Mouse (Mus musculus): Measurements from ENCODE around the gene Otogl. TPM values are rescaled to one million over a fixed set of nuclear protein-coding genes. Genes with fewer than 3 reads are reported as not detected.

Otogl gene
- polyA plus RNA-seq, 1 experiment from 2014 or later = 0.24 TPM

GRCm38 (mm10) chr10:107737743-107738142 is 174.2 kb downstream of the Otogl start:
- WGBS = 75% methylated on average over 6 of the region's 6 CpGs
- no peak overlapping the region for H3K9ac ChIP-seq (replicated peaks)
- H3K36me3 ChIP-seq = no peaks in the 10 kb centered on the region
- 0 out of 2 replicates have a peak, but pooled peaks cover 12% of the 10 kb centered on the region for H3K4me1 ChIP-seq (replicated peaks)
- no peaks in the 10 kb centered on the region for H3K9me3 ChIP-seq
- ATAC-seq (ENCODE audit: insufficient number of reproducible peaks, insufficient read depth, low FRiP score, low TSS enrichment, low read depth) = no peak
- H3K4me2 ChIP-seq = no peak overlapping the region
- H3K4me3 ChIP-seq (replicated peaks) = no peak overlapping the region
- H3K27ac ChIP-seq = no peak overlapping the region
- H3K27me3 ChIP-seq = no peaks in the 10 kb centered on the region

- Histone ChIP-seq H3K27me3 (no peaks in the 10 kb centered on the region), H3K27ac (no peak overlapping the region), H3K9ac (replicated peaks) (no peak overlapping the region), H3K4me3 (replicated peaks) (no peak overlapping the region), H3K36me3 (no peaks in the 10 kb centered on the region), H3K4me1 (replicated peaks) (0 out of 2 replicates have a peak, but pooled peaks cover 10% of the 10 kb centered on the region), H3K9me3 (no peaks in the 10 kb centered on the region), H3K4me2 (no peak overlapping the region)
- 65% methylated on average over 7 of the region's 7 CpGs for WGBS
- no peak for ATAC-seq (ENCODE audit: insufficient number of reproducible peaks, insufficient read depth, low FRiP score, low TSS enrichment, low read depth)
These were observed 176.5 kb downstream of the Otogl start for GRCm38 (mm10) chr10:107735448-107735847.

GRCm38 (mm10) chr10:107734327-107734726 is 177.6 kb downstream of the Otogl start:
- Histone ChIP-seq H3K9me3 (no peaks in the 10 kb centered on the region), H3K4me1 (replicated peaks) (0 out of 2 replicates have a peak, but pooled peaks cover 3% of the 10 kb centered on the region), H3K4me3 (replicated peaks) (no peak overlapping the region), H3K36me3 (no peaks in the 10 kb centered on the region), H3K27me3 (no peaks in the 10 kb centered on the region), H3K9ac (replicated peaks) (no peak overlapping the region), H3K27ac (no peak overlapping the region), H3K4me2 (no peak overlapping the region)
- ATAC-seq (ENCODE audit: insufficient number of reproducible peaks, insufficient read depth, low FRiP score, low TSS enrichment, low read depth) = no peak

GRCm38 (mm10) chr10:107725631-107726030 is 186.3 kb downstream of the Otogl start:
- H3K27ac ChIP-seq = no peak overlapping the region
- H3K36me3 ChIP-seq = no peaks in the 10 kb centered on the region
- H3K27me3 ChIP-seq = no peaks in the 10 kb centered on the region
- WGBS = 66% methylated on average over 7 of the region's 7 CpGs
- H3K4me2 ChIP-seq = no peak overlapping the region
- no peaks in the 10 kb centered on the region for H3K9me3 ChIP-seq
- H3K4me3 ChIP-seq (replicated peaks) = no peak overlapping the region
- H3K9ac ChIP-seq (replicated peaks) = no peak overlapping the region
- H3K4me1 ChIP-seq (replicated peaks) = no peaks in the 10 kb centered on the region
- no peak for ATAC-seq (ENCODE audit: insufficient number of reproducible peaks, insufficient read depth, low FRiP score, low TSS enrichment, low read depth)

GRCm38 (mm10) chr10:107719806-107720205 is 192.1 kb downstream of the Otogl start, which contains the start of gene Ptprq:
Gene Ptprq (minus strand): TSS chr10:107720051.
- Histone ChIP-seq H3K27ac (no peak within 1 kb of the TSS; the same call in 1 of the 2 replicates), H3K4me3 (replicated peaks) (no peak within 1 kb of the TSS), H3K4me2 (no peak within 1 kb of the TSS), H3K27me3 (no peaks in the 10 kb centered on the region), H3K9ac (replicated peaks) (no peak within 1 kb of the TSS), H3K4me1 (replicated peaks) (no peaks in the 10 kb centered on the region), H3K9me3 (no peaks in the 10 kb centered on the region), H3K36me3 (no peaks in the 10 kb centered on the region)
- 78% methylated on average over 1 of the region's 1 CpGs for WGBS
- ATAC-seq (ENCODE audit: insufficient number of reproducible peaks, insufficient read depth, low FRiP score, low TSS enrichment, low read depth) = no peak

Other genes with a start within 250 kb of the Otogl start
- 0.21 and 0.27 TPM in 2 replicates for gene Ptprq, start 192.1 kb downstream of the Otogl start, polyA plus RNA-seq (2016; fragmentation: Nextera tagmentation; extraction: Ambion mirVana)

Measured in limb, embryonic 12.5 days (tissue).